Mouse (Mus musculus): ENCODE data around the gene Mthfd2. TPM values are rescaled to one million over a fixed set of nuclear protein-coding genes. Genes with fewer than 3 reads are reported as not detected.

Gene Mthfd2
- polyA plus RNA-seq, 1 experiment, result 120 TPM

GRCm38 (mm10) chr6:83264516-83264915, 61.2 kb downstream of the Mthfd2 start:
- H3K4me3 ChIP-seq (ENCODE audit: insufficient read depth, poor library complexity, severe bottlenecking), result no peak overlapping the region
- no peaks in the 10 kb centered on the region for H3K79me3 ChIP-seq (ENCODE audit: low read depth)
- no peak overlapping the region for H3ac ChIP-seq (ENCODE audit: control insufficient read depth, insufficient read length, low read depth)
- TF ChIP-seq USF1 (IDR thresholded peaks at IDR 0.05; ENCODE audit: low read depth), result no peak
- H3K79me2 ChIP-seq (ENCODE audit: control insufficient read depth, insufficient read depth), result no peaks in the 10 kb centered on the region
- no peaks in the 10 kb centered on the region for H3K36me3 ChIP-seq (ENCODE audit: control insufficient read depth, insufficient read depth)
- peaks cover 12% of the 10 kb centered on the region for H3K27me3 ChIP-seq (ENCODE audit: control insufficient read depth, insufficient read depth, insufficient read length)

Other genes starting within 250 kb of the Mthfd2 start
- 9.5 TPM for gene Pcgf1, start 248.0 kb downstream of the Mthfd2 start, polyA plus RNA-seq (2012; fragmentation: generic; extraction: Trizol)
- 0.11 TPM for gene Lbx2, start 239.5 kb downstream of the Mthfd2 start, polyA plus RNA-seq (2012; fragmentation: generic; extraction: Trizol)
- 0.75 TPM for gene Ccdc142, start 224.3 kb downstream of the Mthfd2 start, polyA plus RNA-seq (2012; fragmentation: generic; extraction: Trizol)
- 0.98 TPM for gene Gm42688, start 224.3 kb downstream of the Mthfd2 start, polyA plus RNA-seq (2012; fragmentation: generic; extraction: Trizol)
- gene Mrpl53, start 216.9 kb downstream of the Mthfd2 start, polyA plus RNA-seq (2012; fragmentation: generic; extraction: Trizol), result 145 TPM
- gene Mogs, start 210.4 kb downstream of the Mthfd2 start, polyA plus RNA-seq (2012; fragmentation: generic; extraction: Trizol), result 32.5 TPM
- gene Wbp1, start 204.3 kb downstream of the Mthfd2 start, polyA plus RNA-seq (2012; fragmentation: generic; extraction: Trizol), result 82.4 TPM
- 33.6 TPM for gene Ino80b, start 200.5 kb downstream of the Mthfd2 start, polyA plus RNA-seq (2012; fragmentation: generic; extraction: Trizol)
- 42.1 TPM for gene Rtkn, start 190.4 kb downstream of the Mthfd2 start, polyA plus RNA-seq (2012; fragmentation: generic; extraction: Trizol)
- 9.5 TPM for gene Wdr54, start 169.5 kb downstream of the Mthfd2 start, polyA plus RNA-seq (2012; fragmentation: generic; extraction: Trizol)
- gene 1700003E16Rik, start 169.5 kb downstream of the Mthfd2 start, polyA plus RNA-seq (2012; fragmentation: generic; extraction: Trizol), result 1.1 TPM
- 83.0 TPM for gene Dctn1, start 160.0 kb downstream of the Mthfd2 start, polyA plus RNA-seq (2012; fragmentation: generic; extraction: Trizol)
- gene Slc4a5, start 106.1 kb downstream of the Mthfd2 start, polyA plus RNA-seq (2012; fragmentation: generic; extraction: Trizol), result 0.04 TPM
- 30.8 TPM for gene Mob1a, start 108 bp upstream of the Mthfd2 start, polyA plus RNA-seq (2012; fragmentation: generic; extraction: Trizol)
- gene Bola3, start 23.2 kb upstream of the Mthfd2 start, polyA plus RNA-seq (2012; fragmentation: generic; extraction: Trizol), result 111 TPM
- 6.0 TPM for gene Tet3, start 133.2 kb upstream of the Mthfd2 start, polyA plus RNA-seq (2012; fragmentation: generic; extraction: Trizol)
- 27.6 TPM for gene Dguok, start 181.1 kb upstream of the Mthfd2 start, polyA plus RNA-seq (2012; fragmentation: generic; extraction: Trizol)
- gene Actg2, start 210.4 kb upstream of the Mthfd2 start, polyA plus RNA-seq (2012; fragmentation: generic; extraction: Trizol), result 341 TPM
- gene Stambp, start 246.8 kb upstream of the Mthfd2 start, polyA plus RNA-seq (2012; fragmentation: generic; extraction: Trizol), result 6.1 TPM

Data from C2C12 (cell line).